Mouse (Mus musculus): Measurements from ENCODE around the gene Dcun1d3.

DNA sequence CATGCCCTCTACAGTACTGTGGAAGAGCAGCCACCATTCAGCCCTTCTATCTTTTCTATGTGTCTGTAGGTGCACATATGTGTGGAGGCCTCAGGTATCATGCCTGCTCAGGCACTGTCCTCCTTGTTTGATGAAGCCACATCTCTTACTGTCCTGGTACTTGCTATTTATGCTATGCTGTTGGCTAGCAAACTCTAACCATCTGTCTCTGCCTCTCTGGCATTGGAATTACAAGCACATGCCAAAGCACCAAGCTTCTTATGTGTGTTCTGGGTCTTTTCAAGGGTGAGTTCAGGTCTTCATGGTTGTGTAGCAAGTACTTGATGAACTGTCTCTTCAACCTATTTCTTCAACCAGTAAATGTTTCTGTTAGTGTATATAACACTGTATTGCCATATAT is 40.2 kb upstream of the Dcun1d3 start:
- TF ChIP-seq CTCF (IDR thresholded peaks at IDR 0.05; ENCODE audit: low read depth) (no peak), EP300 (IDR thresholded peaks at IDR 0.05; ENCODE audit: low read depth) (no peak)

All from liver, postnatal 0 days (tissue).